In genomic region chr15:56820256-56820976, GRCm38 (mm10) we compare ENCODE assay signal across 28 mouse cellular contexts.
DNase-seq lines count a peak whose midpoint lies in the region; ATAC-seq and TF ChIP-seq lines count a peak whose summit lies in the region.
"Had no signal": no experiment of that assay in that cellular context is flagged by ENCODE, and none has a peak within 500 bp of the region (broad histone marks: within the 10 kb centered on the region; RNA-seq: fewer than 3 reads in every experiment).

No protein-coding gene starts in this region.

- no peak overlapping the region for H3K4me2 ChIP-seq in lung, embryonic 15.5 days
- H3K4me2 ChIP-seq in midbrain, embryonic 16.5 days (ENCODE audit: low read length): no peak overlapping the region
- H3K4me2 ChIP-seq: embryonic facial prominence, embryonic 13.5 days; forebrain, embryonic 13.5 days; heart, embryonic 12.5 days; hindbrain, embryonic 13.5 days; limb, embryonic 15.5 days; liver, embryonic 13.5 days; lung, embryonic 14.5 days; stomach, embryonic 15.5 days had no signal

- H3K36me3 ChIP-seq in lung, embryonic 15.5 days: no peaks in the 10 kb centered on the region
- no peaks in the 10 kb centered on the region for H3K36me3 ChIP-seq in midbrain, embryonic 16.5 days (ENCODE audit: control insufficient read depth, insufficient read depth, low read length)
- H3K36me3 ChIP-seq: embryonic facial prominence, embryonic 13.5 days; heart, embryonic 12.5 days; hindbrain, embryonic 13.5 days; limb, embryonic 10.5 days; limb, embryonic 15.5 days; liver, embryonic 13.5 days; stomach, embryonic 15.5 days had no signal

- H3K9me3 ChIP-seq in lung, embryonic 15.5 days: no peaks in the 10 kb centered on the region
- no peaks in the 10 kb centered on the region for H3K9me3 ChIP-seq in midbrain, embryonic 16.5 days (replicated peaks; ENCODE audit: control insufficient read depth, low read length, poor library complexity, severe bottlenecking)
- H3K9me3 ChIP-seq: embryonic facial prominence, embryonic 13.5 days; forebrain, embryonic 13.5 days; heart, embryonic 12.5 days; hindbrain, embryonic 13.5 days; limb, embryonic 10.5 days; limb, embryonic 15.5 days; liver, embryonic 13.5 days; stomach, embryonic 15.5 days had no signal

- 48% methylated on average over 4 of the region's 4 CpGs for WGBS in lung, embryonic 15.5 days
- WGBS in lung, adult 2 months: 54% methylated on average over 4 of the region's 4 CpGs
- 32% methylated on average over 4 of the region's 4 CpGs for WGBS in midbrain, embryonic 16.5 days

- TF ChIP-seq POLR2A in lung, adult 2 months (IDR thresholded peaks at IDR 0.05; ENCODE audit: borderline replicate concordance, extremely low read depth, low read depth, low read length): no peak
- TF ChIP-seq POLR2A in brain, embryonic 14.5 days (IDR thresholded peaks at IDR 0.05; ENCODE audit: borderline replicate concordance, extremely low read depth, insufficient read depth, insufficient read length, poor library complexity, severe bottlenecking): no peak

- no peak for DNase-seq in lung, adult 2 months
- peak; percentile 26 for DNase-seq in Muller cell, postnatal 12 days (ENCODE audit: inconsistent ontology term)
- DNase-seq in brain, embryonic 14.5 days (ENCODE audit: low read depth): peak; percentile 32
- DNase-seq in right cerebral cortex, postnatal 25 days: no peak
- no peak for DNase-seq in right cerebral cortex, postnatal 36 days (ENCODE audit: low spot score in 2 of 2)
- DNase-seq: adrenal gland, postnatal 10 days; cerebellum, adult 11 months; cerebellum, adult 9-10 months; embryo, embryonic 11 days; heart, adult 2 months; heart, postnatal 4 days; kidney, adult 9 months; kidney, postnatal 10 days; layer of hippocampus, adult 9-11 months; liver, embryonic 13.5 days; lung, embryonic 14.5 days; lung, postnatal 4 days; thymus, postnatal 14 days had no signal

- peak overlapping the region; percentile 60 for H3K27ac ChIP-seq in lung, embryonic 15.5 days
- no peak overlapping the region for H3K27ac ChIP-seq in midbrain, embryonic 16.5 days (ENCODE audit: low read length)
- H3K27ac ChIP-seq: embryonic facial prominence, embryonic 13.5 days; forebrain, embryonic 13.5 days; heart, adult 2 months; hindbrain, embryonic 13.5 days; limb, embryonic 10.5 days; limb, embryonic 15.5 days; liver, embryonic 13.5 days; stomach, embryonic 15.5 days had no signal

- no peak overlapping the region for H3K4me3 ChIP-seq in lung, embryonic 15.5 days
- H3K4me3 ChIP-seq in lung, adult 2 months (replicated peaks; ENCODE audit: extremely low read depth, low read depth, low read length): no peak overlapping the region
- H3K4me3 ChIP-seq in midbrain, embryonic 16.5 days (ENCODE audit: low read depth, low read length): no peak overlapping the region
- H3K4me3 ChIP-seq: embryonic facial prominence, embryonic 13.5 days; forebrain, embryonic 13.5 days; heart, adult 2 months; heart, embryonic 12.5 days; hindbrain, embryonic 13.5 days; limb, embryonic 10.5 days; limb, embryonic 15.5 days; liver, embryonic 13.5 days; stomach, embryonic 15.5 days had no signal

- peaks cover 10% of the 10 kb centered on the region; the same call in 1 of the 2 replicates for H3K4me1 ChIP-seq in lung, embryonic 15.5 days
- no peaks in the 10 kb centered on the region for H3K4me1 ChIP-seq in lung, adult 2 months (ENCODE audit: control insufficient read depth, insufficient read depth, low read length)
- H3K4me1 ChIP-seq in midbrain, embryonic 16.5 days (ENCODE audit: control insufficient read depth, insufficient read depth, low read length): peaks cover 5% of the 10 kb centered on the region; the same call in 1 of the 2 replicates
- H3K4me1 ChIP-seq: embryonic facial prominence, embryonic 13.5 days; forebrain, embryonic 13.5 days; heart, embryonic 12.5 days; hindbrain, embryonic 13.5 days; limb, embryonic 10.5 days; limb, embryonic 15.5 days; liver, embryonic 13.5 days; stomach, embryonic 15.5 days had no signal

- no peak overlapping the region for H3K9ac ChIP-seq in lung, embryonic 15.5 days
- no peak overlapping the region for H3K9ac ChIP-seq in midbrain, embryonic 16.5 days (ENCODE audit: low read depth, low read length)
- H3K9ac ChIP-seq: embryonic facial prominence, embryonic 13.5 days; forebrain, embryonic 13.5 days; heart, embryonic 12.5 days; hindbrain, embryonic 13.5 days; limb, embryonic 15.5 days; liver, embryonic 13.5 days; lung, embryonic 14.5 days; stomach, embryonic 15.5 days had no signal

- ATAC-seq in lung, embryonic 15.5 days (ENCODE audit: borderline replicate concordance, extremely low read depth, low FRiP score, low TSS enrichment): no peak
- ATAC-seq in midbrain, embryonic 16.5 days: peak; percentile 54; the same call in 1 of the 2 replicates
- ATAC-seq: forebrain, embryonic 13.5 days; intestine, embryonic 16.5 days had no signal

- TF ChIP-seq CTCF in lung, adult 2 months (IDR thresholded peaks at IDR 0.05; ENCODE audit: insufficient read depth, low read length): no peak
- TF ChIP-seq CTCF in brain, embryonic 14.5 days (IDR thresholded peaks at IDR 0.05; ENCODE audit: borderline replicate concordance, extremely low read depth, insufficient read depth, insufficient read length): no peak

- H3K27me3 ChIP-seq in lung, embryonic 15.5 days: no peaks in the 10 kb centered on the region
- H3K27me3 ChIP-seq in midbrain, embryonic 16.5 days (ENCODE audit: control insufficient read depth, insufficient read depth, low read depth, low read length): no peaks in the 10 kb centered on the region
- H3K27me3 ChIP-seq: embryonic facial prominence, embryonic 13.5 days; heart, embryonic 12.5 days; hindbrain, embryonic 13.5 days; limb, embryonic 15.5 days; liver, embryonic 13.5 days; stomach, embryonic 15.5 days had no signal

Comparison
In these comparisons a context has a peak if more than half of its experiments do, and no peak if none do; other contexts are left out.
1. DNase-seq: peak in Muller cell, postnatal 12 days (single experiment) and brain, embryonic 14.5 days (single experiment); none in lung, adult 2 months (single experiment), right cerebral cortex, postnatal 25 days (single experiment) and right cerebral cortex, postnatal 36 days (0 of 2).